In genomic region chr12:16587111-16587510, GRCm38 (mm10) we compare ENCODE assay signal across 14 mouse cellular contexts. TPM values are rescaled to one million over a fixed set of nuclear protein-coding genes. Genes with fewer than 3 reads are reported as not detected.
DNase-seq lines count a peak whose midpoint lies in the region; ATAC-seq and TF ChIP-seq lines count a peak whose summit lies in the region.
"Had no signal": no experiment of that assay in that cellular context is flagged by ENCODE, and none has a peak within 500 bp of the region (broad histone marks: within the 10 kb centered on the region; RNA-seq: fewer than 3 reads in every experiment).

No protein-coding gene starts in this region.

- H3K9me3 ChIP-seq in hindbrain, postnatal 0 days (ENCODE audit: low read length): no peaks in the 10 kb centered on the region
- H3K9me3 ChIP-seq in liver, postnatal 0 days (ENCODE audit: low read length): no peaks in the 10 kb centered on the region
- H3K9me3 ChIP-seq: embryonic facial prominence, embryonic 15.5 days; G1E had no signal

- peak overlapping the region; percentile 86 for H3K4me2 ChIP-seq in hindbrain, postnatal 0 days (ENCODE audit: low read depth, low read length)
- peak overlapping the region; percentile 98 for H3K4me2 ChIP-seq in liver, postnatal 0 days (ENCODE audit: low read depth, low read length)
- H3K4me2 ChIP-seq: embryonic facial prominence, embryonic 15.5 days had no signal

- H3K4me1 ChIP-seq in kidney, adult 2 months (ENCODE audit: control insufficient read depth, insufficient read depth, low read length): peaks cover 27% of the 10 kb centered on the region
- peaks cover 5% of the 10 kb centered on the region for H3K4me1 ChIP-seq in brown adipose tissue, adult 24 weeks (ENCODE audit: control insufficient read depth, insufficient read depth, insufficient read length, low read length)
- peaks cover 26% of the 10 kb centered on the region for H3K4me1 ChIP-seq in hindbrain, postnatal 0 days (ENCODE audit: insufficient read depth, low read length)
- peaks cover 39% of the 10 kb centered on the region for H3K4me1 ChIP-seq in liver, postnatal 0 days (ENCODE audit: insufficient read depth)

- TF ChIP-seq CTCF in kidney, adult 2 months (conservative IDR thresholded peaks at IDR 0.05; ENCODE audit: insufficient read depth, insufficient read length, low read depth, low read length): no peak
- TF ChIP-seq CTCF in hindbrain, postnatal 0 days (IDR thresholded peaks at IDR 0.05; ENCODE audit: low read depth): no peak
- TF ChIP-seq CTCF in liver, postnatal 0 days (IDR thresholded peaks at IDR 0.05; ENCODE audit: low read depth): no peak

- H3K36me3 ChIP-seq in kidney, adult 2 months (ENCODE audit: control insufficient read depth, insufficient read depth, low read length): no peaks in the 10 kb centered on the region
- no peaks in the 10 kb centered on the region for H3K36me3 ChIP-seq in hindbrain, postnatal 0 days (ENCODE audit: insufficient read depth, low read length)
- 0 out of 2 replicates have a peak, but pooled peaks cover 6% of the 10 kb centered on the region for H3K36me3 ChIP-seq in liver, postnatal 0 days (replicated peaks; ENCODE audit: insufficient read depth, low read length)
- H3K36me3 ChIP-seq: embryonic facial prominence, embryonic 15.5 days had no signal

- no peak overlapping the region; the same call in 1 of the 2 replicates for H3K9ac ChIP-seq in hindbrain, postnatal 0 days (replicated peaks; ENCODE audit: low read length)
- H3K9ac ChIP-seq in liver, postnatal 0 days (replicated peaks): peak overlapping the region; percentile 91
- H3K9ac ChIP-seq: embryonic facial prominence, embryonic 15.5 days had no signal

- no peak for TF ChIP-seq POLR2A in kidney, adult 2 months (IDR thresholded peaks at IDR 0.05; ENCODE audit: low read depth, low read length)

- H3K27me3 ChIP-seq in kidney, adult 2 months (replicated peaks; ENCODE audit: control insufficient read depth, insufficient read depth, low read length): no peaks in the 10 kb centered on the region
- H3K27me3 ChIP-seq in hindbrain, postnatal 0 days (ENCODE audit: insufficient read depth, low read length): no peaks in the 10 kb centered on the region
- no peaks in the 10 kb centered on the region for H3K27me3 ChIP-seq in liver, postnatal 0 days (ENCODE audit: insufficient read depth, low read length)
- H3K27me3 ChIP-seq: embryonic facial prominence, embryonic 15.5 days had no signal

- DNase-seq in kidney, adult 2 months: peak; percentile 85
- DNase-seq in kidney, postnatal 4 days: no peak
- no peak for DNase-seq in hindbrain, postnatal 0 days (ENCODE audit: low spot score)
- DNase-seq in liver, postnatal 0 days: no peak
- no peak for DNase-seq in urinary bladder, adult 18-20 months (ENCODE audit: low spot score in 2 of 2)
- no peak for DNase-seq in yolk sac, embryonic 10.5 days (ENCODE audit: low spot score)
- no peak for DNase-seq in urinary bladder, postnatal 25 days (ENCODE audit: low spot score)
- DNase-seq: cerebellum, postnatal 14 days; heart, postnatal 10 days; layer of hippocampus, adult 9-11 months; thymus, postnatal 14 days had no signal

- peak overlapping the region; percentile 21; the same call in 1 of the 2 replicates for H3K4me3 ChIP-seq in kidney, adult 2 months (ENCODE audit: insufficient read depth, low read depth, low read length)
- peak overlapping the region; percentile 99 for H3K4me3 ChIP-seq in brown adipose tissue, adult 24 weeks (ENCODE audit: insufficient read depth, low read depth, low read length)
- no peak overlapping the region for H3K4me3 ChIP-seq in hindbrain, postnatal 0 days (ENCODE audit: low read length)
- H3K4me3 ChIP-seq in liver, postnatal 0 days (ENCODE audit: low read depth, low read length): peak overlapping the region; percentile 83
- H3K4me3 ChIP-seq: embryonic facial prominence, embryonic 15.5 days had no signal

- WGBS in kidney, adult 2 months: 38% methylated on average over 2 of the region's 2 CpGs
- 65% methylated on average over 2 of the region's 2 CpGs for WGBS in hindbrain, postnatal 0 days
- 63% methylated on average over 2 of the region's 2 CpGs for WGBS in liver, postnatal 0 days (ENCODE audit: insufficient replicate concordance)

- no peak for TF ChIP-seq EP300 in liver, postnatal 0 days (IDR thresholded peaks at IDR 0.05; ENCODE audit: low read depth)

- ATAC-seq in hindbrain, postnatal 0 days: no peak
- ATAC-seq in liver, postnatal 0 days: no peak

- peak overlapping the region; percentile 75 for H3K27ac ChIP-seq in kidney, adult 2 months (ENCODE audit: insufficient read depth, low read depth, low read length)
- peak overlapping the region; percentile 94 for H3K27ac ChIP-seq in brown adipose tissue, adult 24 weeks (replicated peaks; ENCODE audit: low read depth, low read length)
- H3K27ac ChIP-seq in hindbrain, postnatal 0 days: no peak overlapping the region
- peak overlapping the region; percentile 96 for H3K27ac ChIP-seq in liver, postnatal 0 days (ENCODE audit: low read depth)
- H3K27ac ChIP-seq: embryonic facial prominence, embryonic 15.5 days had no signal

RNA-seq across cellular contexts. Expression of gene Lpin1, which starts 23.7 kb away (rescaled TPM):
- polyA plus RNA-seq in kidney, adult 2 months (2012; rRNA removed): 33.5 and 34.2 TPM in 2 replicates
- polyA plus RNA-seq in brown adipose tissue, adult 24 weeks (2012; ENCODE audit: insufficient read depth, insufficient read length, missing spikeins): 258 and 314 TPM in 2 replicates
- 17.9 and 21.9 TPM in 2 replicates for total RNA-seq in hindbrain, postnatal 0 days (2014; rRNA removed)
- polyA plus RNA-seq in hindbrain, postnatal 0 days (2015; fragmentation: Nextera tagmentation; extraction: Ambion mirVana): 9.4 and 9.8 TPM in 2 replicates
- polyA plus RNA-seq in liver, postnatal 0 days (2015; fragmentation: Nextera tagmentation; extraction: Ambion mirVana): 4.6 and 14.3 TPM in 2 replicates
